Mouse (Mus musculus) left cerebral cortex, postnatal 4 days (tissue): Measurements from ENCODE around the gene Taf1. TPM values are rescaled to one million over a fixed set of nuclear protein-coding genes. Genes with fewer than 3 reads are reported as not detected.

Source experiments
- DNase-seq: peaks from one replicate; pipeline ENCODE4 v3.0.0-alpha.2; 2022
- intact Hi-C: fragments of 180-260 bp; cut with DNase I; formaldehyde crosslinking; loops from one replicate; pipeline ENCODE4 v1.15.1; 2025
- total RNA-seq, 2 experiments: library from RNA; stranded (reverse); gene quantifications; 2 replicates each; pipeline ENCODE4 v1.2.3; 2021

Gene Taf1
- total RNA-seq, 2 experiments from 2014 or later, result 51.3 to 55.8 TPM

DNA sequence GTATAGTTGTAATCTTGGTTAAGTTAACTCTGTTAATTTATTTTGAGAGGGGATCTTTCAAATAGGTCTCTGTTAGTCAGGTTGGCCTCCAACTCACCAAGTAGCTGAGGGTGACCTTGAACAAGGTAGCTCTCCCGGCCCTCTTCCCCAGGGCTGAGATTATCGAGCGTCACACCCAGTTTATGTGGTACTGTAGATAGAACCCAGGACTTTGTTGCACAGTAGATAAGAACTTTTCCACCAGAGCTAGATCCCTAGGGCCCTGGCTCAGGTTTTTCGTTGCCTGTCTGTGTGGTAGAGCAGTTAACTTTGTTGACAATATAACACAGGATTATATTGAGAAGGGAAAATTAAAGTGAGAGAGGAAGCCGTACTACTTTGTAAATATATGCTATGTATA is 114.1 kb downstream of the Taf1 start:
- intact Hi-C loops, result no loop called here
- no peak for DNase-seq

Other genes with a start within 250 kb of the Taf1 start
- gene Nlgn3, start 233.6 kb upstream of the Taf1 start, total RNA-seq, result 100 to 1,000 TPM; 166 to 183 TPM
- 1 to 10 TPM; 2.2 to 2.7 TPM for gene Gjb1, start 156.4 kb upstream of the Taf1 start, total RNA-seq
- 100 to 1,000 TPM; 195 to 217 TPM for gene Zmym3, start 111.9 kb upstream of the Taf1 start, total RNA-seq
- 100 to 1,000 TPM; 236 to 271 TPM for gene Nono, start 103.4 kb upstream of the Taf1 start, total RNA-seq
- 1 to 10 TPM; 4.0 to 4.6 TPM for gene Itgb1bp2, start 83.6 kb upstream of the Taf1 start, total RNA-seq
- gene Ogt, start 107.3 kb downstream of the Taf1 start, total RNA-seq, result 100 to 1,000 TPM; 211 to 228 TPM
- not detected for gene Cxcr3, start 201.5 kb downstream of the Taf1 start, total RNA-seq